Mouse (Mus musculus) neural tube, embryonic 13.5 days (tissue): Measurements from ENCODE around the gene Rtp2. TPM values are rescaled to one million over a fixed set of nuclear protein-coding genes. Genes with fewer than 3 reads are reported as not detected.

Experiments
- ATAC-seq: fragments of 200-750 bp; cut with Nextera tagmentation; 2 replicates; pipeline ENCODE4 v1.8.0; 2017; ENCODE audit warnings: low read depth, mild to moderate bottlenecking, moderate TSS enrichment, moderate library complexity
- H3K27ac ChIP-seq: fragments of 300-500 bp; sonication (generic); replicated peaks from 2 replicates; pipeline ENCODE4 v1.5.1; 2015; ENCODE audit warnings: moderate library complexity, mild to moderate bottlenecking, inconsistent platforms
- H3K27me3 ChIP-seq: fragments of 300-500 bp; sonication (generic); 2 replicates; pipeline ENCODE4 v1.6.1; 2015; ENCODE audit warnings: mild to moderate bottlenecking, inconsistent platforms
- H3K36me3 ChIP-seq: fragments of 300-500 bp; sonication (generic); 2 replicates; pipeline ENCODE4 v1.6.1; 2015; ENCODE audit warnings: mild to moderate bottlenecking, inconsistent platforms
- H3K4me1 ChIP-seq: fragments of 300-500 bp; sonication (generic); replicated peaks from 2 replicates; pipeline ENCODE4 v1.6.1; 2015; ENCODE audit warnings: inconsistent platforms
- H3K4me2 ChIP-seq: fragments of 300-500 bp; sonication (generic); 2 replicates; pipeline ENCODE4 v1.6.1; 2015; ENCODE audit warnings: inconsistent platforms, mild to moderate bottlenecking, moderate library complexity
- H3K4me3 ChIP-seq: fragments of 300-500 bp; sonication (generic); 2 replicates; pipeline ENCODE4 v1.5.1; 2015; ENCODE audit warnings: mild to moderate bottlenecking, inconsistent platforms
- H3K9ac ChIP-seq: fragments of 300-500 bp; sonication (generic); 2 replicates; pipeline ENCODE4 v1.6.1; 2015; ENCODE audit warnings: moderate library complexity, mild to moderate bottlenecking, inconsistent platforms
- H3K9me3 ChIP-seq: fragments of 300-500 bp; sonication (generic); 2 replicates; pipeline ENCODE4 v1.6.1; 2016; ENCODE audit warnings: inconsistent platforms
- WGBS: fragments of 180-500 bp; shearing (Covaris S2); methylation state at CpG from one replicate; pipeline ENCODE4 v1.1.7; 2015; 5-methylcytosine and 5-hydroxymethylcytosine counted together
- polyA plus RNA-seq: library from polyadenylated mRNA; unstranded; fragments of >200 nt; fragmentation: Nextera tagmentation; extraction: Ambion mirVana; gene quantifications from 2 replicates; pipeline ENCODE4 v1.2.1, GENCODE M21; 2015

Rtp2 gene
- not detected in 2 replicates for polyA plus RNA-seq

- whole genome bisulfite sequencing = 66% methylated on average over 11 of the region's 11 CpGs
These were observed at the start of gene Rtp2 for GRCm38 (mm10) chr16:23932294-23932693. Gene Rtp2, minus strand, starts transcription at chr16:23932394.

GRCm38 (mm10) chr16:23980991-23981720, 49.0 kb upstream of the Rtp2 start:
- peak overlapping the region; percentile 44 for H3K4me3 ChIP-seq
- WGBS = 2% methylated on average over 32 of the region's 32 CpGs
- H3K9me3 ChIP-seq = no peaks in the 10 kb centered on the region
- H3K4me2 ChIP-seq = peak overlapping the region; percentile 86
- H3K36me3 ChIP-seq = no peaks in the 10 kb centered on the region
- peaks cover 53% of the 10 kb centered on the region for H3K4me1 ChIP-seq
- H3K27ac ChIP-seq = no peak overlapping the region
- peak overlapping the region; percentile 65 for H3K9ac ChIP-seq
- peaks cover 53% of the 10 kb centered on the region for H3K27me3 ChIP-seq
- ATAC-seq = no peak

More at GRCm38 (mm10) chr16:23932294-23932693, at the start of gene Rtp2:
- H3K27ac ChIP-seq = no peak within 1 kb of the TSS
- no peak within 1 kb of the TSS for H3K4me2 ChIP-seq
- H3K4me1 ChIP-seq = no peaks in the 10 kb centered on the region
- H3K27me3 ChIP-seq = no peaks in the 10 kb centered on the region; the same call in 1 of the 2 replicates
- H3K4me3 ChIP-seq = no peak within 1 kb of the TSS
- no peak for ATAC-seq
- no peak within 1 kb of the TSS for H3K9ac ChIP-seq
- H3K36me3 ChIP-seq = no peaks in the 10 kb centered on the region
- no peaks in the 10 kb centered on the region for H3K9me3 ChIP-seq

- whole genome bisulfite sequencing = 10% methylated on average over 11 of the region's 11 CpGs
- Histone ChIP-seq H3K9ac (peak overlapping the region; percentile 65; the same call in 1 of the 2 replicates), H3K9me3 (no peaks in the 10 kb centered on the region), H3K27me3 (peaks cover 46% of the 10 kb centered on the region), H3K4me2 (peak overlapping the region; percentile 86), H3K4me3 (peak overlapping the region; percentile 44), H3K27ac (no peak overlapping the region), H3K36me3 (no peaks in the 10 kb centered on the region), H3K4me1 (peaks cover 48% of the 10 kb centered on the region)
- no peak for ATAC-seq
These were observed 48.1 kb upstream of the Rtp2 start for GRCm38 (mm10) chr16:23980201-23980870.

- Histone ChIP-seq H3K9ac (no peak overlapping the region), H3K36me3 (no peaks in the 10 kb centered on the region), H3K4me3 (no peak overlapping the region), H3K4me1 (peaks cover 40% of the 10 kb centered on the region), H3K4me2 (no peak overlapping the region), H3K27ac (no peak overlapping the region), H3K27me3 (peaks cover 38% of the 10 kb centered on the region), H3K9me3 (no peaks in the 10 kb centered on the region)
- no peak for ATAC-seq
- WGBS = 92% methylated on average over 9 of the region's 9 CpGs
These were observed 47.3 kb upstream of the Rtp2 start for GRCm38 (mm10) chr16:23979446-23979845.

- no peak overlapping the region for H3K9ac ChIP-seq
- H3K9me3 ChIP-seq = no peaks in the 10 kb centered on the region
- no peak overlapping the region for H3K27ac ChIP-seq
- H3K4me3 ChIP-seq = no peak overlapping the region
- peaks cover 33% of the 10 kb centered on the region for H3K4me1 ChIP-seq
- H3K4me2 ChIP-seq = no peak overlapping the region
- peaks cover 33% of the 10 kb centered on the region for H3K27me3 ChIP-seq
- 79% methylated on average over 4 of the region's 4 CpGs for WGBS
- no peak for ATAC-seq
- no peaks in the 10 kb centered on the region for H3K36me3 ChIP-seq
These were observed 46.3 kb upstream of the Rtp2 start for GRCm38 (mm10) chr16:23978495-23978894.

GRCm38 (mm10) chr16:23977732-23978131, 45.5 kb upstream of the Rtp2 start:
- no peaks in the 10 kb centered on the region for H3K9me3 ChIP-seq
- H3K27ac ChIP-seq = no peak overlapping the region
- H3K27me3 ChIP-seq = peaks cover 33% of the 10 kb centered on the region
- H3K4me1 ChIP-seq = peaks cover 25% of the 10 kb centered on the region
- no peak overlapping the region for H3K9ac ChIP-seq
- no peak for ATAC-seq
- no peaks in the 10 kb centered on the region for H3K36me3 ChIP-seq
- H3K4me2 ChIP-seq = no peak overlapping the region
- H3K4me3 ChIP-seq = no peak overlapping the region
- WGBS = 87% methylated on average over 3 of the region's 3 CpGs

GRCm38 (mm10) chr16:23976196-23976595, 44.0 kb upstream of the Rtp2 start:
- H3K4me1 ChIP-seq = peaks cover 12% of the 10 kb centered on the region
- ATAC-seq = no peak
- H3K27ac ChIP-seq = no peak overlapping the region
- H3K27me3 ChIP-seq = peaks cover 23% of the 10 kb centered on the region
- 91% methylated on average over 2 of the region's 2 CpGs for WGBS
- H3K4me2 ChIP-seq = no peak overlapping the region
- H3K36me3 ChIP-seq = no peaks in the 10 kb centered on the region
- H3K9ac ChIP-seq = no peak overlapping the region
- H3K4me3 ChIP-seq = no peak overlapping the region
- H3K9me3 ChIP-seq = no peaks in the 10 kb centered on the region

GRCm38 (mm10) chr16:23973635-23974367, 41.6 kb upstream of the Rtp2 start:
- no peaks in the 10 kb centered on the region for H3K9me3 ChIP-seq
- H3K9ac ChIP-seq = no peak overlapping the region
- no peak for ATAC-seq
- no peaks in the 10 kb centered on the region for H3K4me1 ChIP-seq
- no peak overlapping the region for H3K4me3 ChIP-seq
- no peaks in the 10 kb centered on the region for H3K36me3 ChIP-seq
- no peak overlapping the region for H3K27ac ChIP-seq
- WGBS = 87% methylated on average over 9 of the region's 9 CpGs
- no peak overlapping the region for H3K4me2 ChIP-seq
- H3K27me3 ChIP-seq = no peaks in the 10 kb centered on the region

GRCm38 (mm10) chr16:23972901-23973300, 40.7 kb upstream of the Rtp2 start:
- H3K4me3 ChIP-seq = no peak overlapping the region
- no peak overlapping the region for H3K27ac ChIP-seq
- peaks cover 4% of the 10 kb centered on the region for H3K36me3 ChIP-seq
- H3K27me3 ChIP-seq = no peaks in the 10 kb centered on the region
- no peak overlapping the region for H3K4me2 ChIP-seq
- no peak for ATAC-seq
- no peaks in the 10 kb centered on the region for H3K4me1 ChIP-seq
- H3K9me3 ChIP-seq = no peaks in the 10 kb centered on the region
- no peak overlapping the region for H3K9ac ChIP-seq
- WGBS = 75% methylated on average over 11 of the region's 11 CpGs

GRCm38 (mm10) chr16:23972126-23972740, 40.0 kb upstream of the Rtp2 start:
- no peak overlapping the region for H3K9ac ChIP-seq
- H3K27me3 ChIP-seq = no peaks in the 10 kb centered on the region
- H3K9me3 ChIP-seq = no peaks in the 10 kb centered on the region
- no peaks in the 10 kb centered on the region for H3K4me1 ChIP-seq
- no peak overlapping the region for H3K27ac ChIP-seq
- H3K4me2 ChIP-seq = no peak overlapping the region
- 81% methylated on average over 20 of the region's 20 CpGs for whole genome bisulfite sequencing
- no peak overlapping the region for H3K4me3 ChIP-seq
- peaks cover 9% of the 10 kb centered on the region for H3K36me3 ChIP-seq
- ATAC-seq = no peak

GRCm38 (mm10) chr16:23969919-23970318, 37.7 kb upstream of the Rtp2 start:
- no peak for ATAC-seq

GRCm38 (mm10) chr16:23968888-23969287, 36.7 kb upstream of the Rtp2 start:
- no peak for ATAC-seq
- Histone ChIP-seq H3K27me3 (no peaks in the 10 kb centered on the region), H3K4me2 (no peak overlapping the region), H3K9ac (no peak overlapping the region), H3K4me1 (no peaks in the 10 kb centered on the region), H3K27ac (no peak overlapping the region), H3K4me3 (no peak overlapping the region), H3K36me3 (peaks cover 9% of the 10 kb centered on the region), H3K9me3 (no peaks in the 10 kb centered on the region)
- WGBS = 91% methylated on average over 4 of the region's 4 CpGs

More at GRCm38 (mm10) chr16:23969919-23970318, 37.7 kb upstream of the Rtp2 start:
- Histone ChIP-seq H3K4me2 (no peak overlapping the region), H3K4me1 (no peaks in the 10 kb centered on the region), H3K27me3 (no peaks in the 10 kb centered on the region), H3K9me3 (no peaks in the 10 kb centered on the region), H3K4me3 (no peak overlapping the region), H3K9ac (no peak overlapping the region), H3K36me3 (peaks cover 9% of the 10 kb centered on the region), H3K27ac (no peak overlapping the region)
- WGBS = 83% methylated on average over 14 of the region's 14 CpGs
